Mouse (Mus musculus): ENCODE data around the gene Ugt1a1. TPM values are rescaled to one million over a fixed set of nuclear protein-coding genes. Genes with fewer than 3 reads are reported as not detected.

Gene Ugt1a1
- total and polyA plus RNA-seq, 2 experiments, result 574 to 719 TPM

DNA sequence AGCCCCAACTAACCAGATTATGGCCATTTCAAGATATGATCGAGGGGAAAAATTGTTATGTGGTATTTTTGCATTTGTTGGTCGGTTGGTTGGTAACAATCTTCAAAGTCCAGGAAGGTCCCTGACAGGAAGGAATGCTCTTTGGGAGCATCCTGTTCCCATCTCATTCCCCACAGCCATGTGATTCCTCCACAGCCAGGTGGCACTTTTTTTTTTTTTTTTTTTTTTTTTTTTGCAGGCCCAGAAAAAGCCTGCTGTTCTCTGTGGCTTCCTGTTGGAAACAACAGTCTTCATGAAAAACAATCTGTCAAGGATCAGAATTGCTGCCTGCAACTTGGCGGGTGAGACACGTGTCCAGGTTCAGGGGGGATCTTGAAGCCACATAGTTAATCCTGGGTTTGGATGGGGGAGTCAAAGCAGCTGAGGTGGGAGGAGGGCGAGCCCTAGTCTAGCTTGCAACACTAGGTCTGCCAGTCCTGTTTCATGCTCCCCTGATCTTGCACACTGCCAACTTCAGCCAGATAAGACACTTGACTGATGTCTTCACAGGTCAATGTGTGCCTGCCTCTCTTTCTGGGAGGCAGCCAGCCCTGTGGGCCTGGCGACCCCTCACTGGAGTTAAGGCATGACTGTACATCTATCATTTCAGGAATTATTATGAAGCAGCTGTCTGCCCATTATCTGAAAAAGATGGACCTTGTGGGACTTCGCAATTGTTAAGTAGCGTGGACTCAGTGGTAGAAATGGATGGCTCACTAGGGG is 47.3 kb downstream of the Ugt1a1 start:
- Histone ChIP-seq H3K4me1 (ENCODE audit: control insufficient read depth, insufficient read depth, low read length) (peaks cover 19% of the 10 kb centered on the region), H3K27me3 (ENCODE audit: control insufficient read depth, insufficient read depth, low read length) (no peaks in the 10 kb centered on the region), H3K36me3 (ENCODE audit: control insufficient read depth, insufficient read depth, low read length) (peaks cover 11% of the 10 kb centered on the region; the same call in 1 of the 2 replicates), H3K4me3 (ENCODE audit: insufficient read depth, low read depth, low read length) (no peak overlapping the region), H3K79me2 (ENCODE audit: control insufficient read depth, insufficient read depth, low read length) (no peaks in the 10 kb centered on the region), H3K9ac (ENCODE audit: low read depth, low read length) (no peak overlapping the region), H3K27ac (replicated peaks; ENCODE audit: insufficient read depth, low read depth, low read length) (peak overlapping the region; percentile 18)
- WGBS, result 68% methylated on average over 8 of the region's 8 CpGs
- DNase-seq (ENCODE audit: extremely low read depth, low read depth, low spot score), result peak; percentile 87
- no peak for TF ChIP-seq CTCF (IDR thresholded peaks at IDR 0.05; ENCODE audit: low read depth, low read length)
- TF ChIP-seq POLR2A (IDR thresholded peaks at IDR 0.05; ENCODE audit: extremely low read depth, insufficient read depth, low read length), result no peak

DNA sequence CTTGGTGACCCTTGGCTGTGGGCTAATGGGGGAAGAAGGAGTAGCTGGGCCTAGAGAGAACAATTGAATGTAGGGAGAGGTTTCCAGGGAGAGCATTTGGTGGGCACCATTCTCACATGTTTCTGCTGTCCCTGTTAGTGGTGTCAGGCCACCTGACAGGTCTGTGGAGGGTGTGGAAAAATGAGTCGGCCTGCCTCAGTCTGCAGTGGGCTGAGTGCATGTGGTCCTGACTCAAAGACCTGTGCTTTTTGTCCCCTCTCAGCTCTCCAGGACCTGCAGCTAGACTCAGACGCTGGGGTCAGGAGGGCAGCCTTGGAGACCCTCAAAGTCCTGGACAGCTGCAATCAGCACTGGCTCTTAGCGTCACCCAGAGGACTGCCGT is 47.9 kb downstream of the Ugt1a1 start:
- Histone ChIP-seq H3K36me3 (ENCODE audit: control insufficient read depth, insufficient read depth, low read length) (peaks cover 15% of the 10 kb centered on the region), H3K27ac (replicated peaks; ENCODE audit: insufficient read depth, low read depth, low read length) (peak overlapping the region; percentile 18), H3K4me3 (ENCODE audit: insufficient read depth, low read depth, low read length) (no peak overlapping the region), H3K79me2 (ENCODE audit: control insufficient read depth, insufficient read depth, low read length) (no peaks in the 10 kb centered on the region), H3K9ac (ENCODE audit: low read depth, low read length) (no peak overlapping the region), H3K27me3 (ENCODE audit: control insufficient read depth, insufficient read depth, low read length) (no peaks in the 10 kb centered on the region), H3K4me1 (ENCODE audit: control insufficient read depth, insufficient read depth, low read length) (peaks cover 19% of the 10 kb centered on the region)
- WGBS, result 64% methylated on average over 4 of the region's 4 CpGs
- no peak for TF ChIP-seq CTCF (IDR thresholded peaks at IDR 0.05; ENCODE audit: low read depth, low read length)
- no peak for TF ChIP-seq POLR2A (IDR thresholded peaks at IDR 0.05; ENCODE audit: extremely low read depth, insufficient read depth, low read length)
- no peak for DNase-seq (ENCODE audit: extremely low read depth, low read depth, low spot score)

DNA sequence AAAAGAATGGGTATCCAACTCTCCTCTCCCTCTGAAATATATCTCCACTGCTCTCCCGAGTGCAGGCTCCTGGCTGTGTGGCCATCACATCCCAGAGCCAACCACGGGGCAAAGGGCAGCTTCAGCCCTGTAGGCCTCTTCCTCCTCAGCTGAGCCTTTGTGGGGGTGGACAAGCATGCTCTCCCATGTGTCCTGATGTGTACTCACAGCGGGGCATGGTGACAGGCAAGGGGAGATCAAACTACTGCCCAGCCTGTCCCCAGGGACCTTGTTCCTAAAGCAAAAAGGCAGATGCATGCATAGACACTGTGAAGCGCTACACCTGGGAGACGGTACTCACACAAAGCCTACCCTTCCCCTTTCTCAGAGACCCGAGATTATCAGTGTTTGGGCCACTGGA is 48.4 kb downstream of the Ugt1a1 start:
- TF ChIP-seq POLR2A (IDR thresholded peaks at IDR 0.05; ENCODE audit: extremely low read depth, insufficient read depth, low read length) (no peak), CTCF (IDR thresholded peaks at IDR 0.05; ENCODE audit: low read depth, low read length) (no peak)
- H3K36me3 ChIP-seq (ENCODE audit: control insufficient read depth, insufficient read depth, low read length), result peaks cover 20% of the 10 kb centered on the region
- H3K4me3 ChIP-seq (ENCODE audit: insufficient read depth, low read depth, low read length), result no peak overlapping the region
- peak overlapping the region; percentile 18 for H3K27ac ChIP-seq (replicated peaks; ENCODE audit: insufficient read depth, low read depth, low read length)
- H3K9ac ChIP-seq (ENCODE audit: low read depth, low read length), result no peak overlapping the region
- DNase-seq (ENCODE audit: extremely low read depth, low read depth, low spot score), result peak; percentile 96
- no peaks in the 10 kb centered on the region for H3K79me2 ChIP-seq (ENCODE audit: control insufficient read depth, insufficient read depth, low read length)
- WGBS, result 34% methylated on average over 6 of the region's 6 CpGs
- H3K4me1 ChIP-seq (ENCODE audit: control insufficient read depth, insufficient read depth, low read length), result peaks cover 19% of the 10 kb centered on the region
- no peaks in the 10 kb centered on the region for H3K27me3 ChIP-seq (ENCODE audit: control insufficient read depth, insufficient read depth, low read length)

DNA sequence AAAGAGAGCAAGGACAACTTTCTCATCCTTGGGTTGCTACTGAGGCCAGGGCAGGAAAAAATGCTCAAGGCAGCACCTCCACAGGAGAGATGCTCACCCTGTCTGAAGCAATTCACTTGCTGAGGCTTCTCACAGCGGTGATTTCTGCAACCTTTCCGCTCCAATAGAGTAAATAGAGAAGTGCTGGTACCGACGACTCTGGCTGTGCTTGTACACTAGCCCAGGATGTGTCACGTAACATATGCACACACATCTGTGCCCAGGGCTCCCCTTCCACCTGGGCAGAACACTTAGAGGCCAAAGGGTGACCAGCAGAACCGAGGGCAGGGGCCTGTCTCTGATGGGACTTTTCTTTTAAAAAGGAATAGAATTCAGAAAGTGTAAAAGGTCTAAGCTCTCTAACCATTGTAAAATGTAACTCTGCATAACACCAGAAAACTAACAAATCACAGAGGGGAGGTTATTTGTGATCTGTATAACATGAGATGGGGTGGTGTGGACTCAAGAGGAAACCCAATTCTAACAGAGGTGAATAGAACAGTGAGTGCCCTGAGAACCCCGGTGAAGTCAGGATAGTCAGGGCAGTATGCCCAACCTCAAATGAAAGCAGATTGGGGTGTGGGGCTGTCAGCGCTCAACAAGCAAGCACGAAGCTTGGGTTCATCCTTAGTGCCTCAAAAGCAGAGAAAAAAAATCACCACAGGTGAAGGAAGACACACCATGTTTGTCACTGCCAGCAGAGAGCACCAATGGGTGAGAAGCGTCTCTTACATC is 49.0 kb downstream of the Ugt1a1 start:
- Histone ChIP-seq H3K27me3 (ENCODE audit: control insufficient read depth, insufficient read depth, low read length) (no peaks in the 10 kb centered on the region), H3K79me2 (ENCODE audit: control insufficient read depth, insufficient read depth, low read length) (no peaks in the 10 kb centered on the region), H3K4me3 (ENCODE audit: insufficient read depth, low read depth, low read length) (no peak overlapping the region), H3K9ac (ENCODE audit: low read depth, low read length) (no peak overlapping the region), H3K27ac (replicated peaks; ENCODE audit: insufficient read depth, low read depth, low read length) (peak overlapping the region; percentile 14), H3K4me1 (ENCODE audit: control insufficient read depth, insufficient read depth, low read length) (peaks cover 19% of the 10 kb centered on the region), H3K36me3 (ENCODE audit: control insufficient read depth, insufficient read depth, low read length) (peaks cover 26% of the 10 kb centered on the region)
- TF ChIP-seq CTCF (IDR thresholded peaks at IDR 0.05; ENCODE audit: low read depth, low read length) (no peak), POLR2A (IDR thresholded peaks at IDR 0.05; ENCODE audit: extremely low read depth, insufficient read depth, low read length) (no peak)
- 53% methylated on average over 10 of the region's 10 CpGs for WGBS
- peak; percentile 60 for DNase-seq (ENCODE audit: extremely low read depth, low read depth, low spot score)

DNA sequence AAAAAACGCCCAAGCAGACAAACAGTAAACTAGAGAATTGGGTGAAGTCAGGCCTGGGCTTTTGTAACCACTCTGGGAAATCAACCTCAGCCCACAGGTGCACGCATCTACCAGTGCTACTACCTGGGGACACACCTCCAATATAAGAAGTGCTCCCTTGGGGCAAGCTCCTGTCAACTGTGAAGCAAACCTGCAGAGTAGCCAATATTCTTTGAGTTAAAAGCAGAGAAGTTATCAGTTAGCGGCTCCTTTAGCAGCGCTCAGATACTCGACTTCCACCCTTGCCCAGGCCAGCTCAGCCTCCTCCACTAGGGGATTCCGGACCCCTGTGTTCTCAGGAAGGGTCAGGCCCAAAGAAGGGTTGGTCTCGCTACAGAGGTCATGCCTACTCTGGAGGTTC is 49.9 kb downstream of the Ugt1a1 start:
- DNase-seq (ENCODE audit: extremely low read depth, low read depth, low spot score), result no peak
- Histone ChIP-seq H3K9ac (ENCODE audit: low read depth, low read length) (no peak overlapping the region), H3K27me3 (ENCODE audit: control insufficient read depth, insufficient read depth, low read length) (no peaks in the 10 kb centered on the region), H3K4me3 (ENCODE audit: insufficient read depth, low read depth, low read length) (no peak overlapping the region), H3K4me1 (ENCODE audit: control insufficient read depth, insufficient read depth, low read length) (peaks cover 19% of the 10 kb centered on the region), H3K36me3 (ENCODE audit: control insufficient read depth, insufficient read depth, low read length) (peaks cover 36% of the 10 kb centered on the region), H3K79me2 (ENCODE audit: control insufficient read depth, insufficient read depth, low read length) (peaks cover 4% of the 10 kb centered on the region; the same call in 1 of the 2 replicates), H3K27ac (replicated peaks; ENCODE audit: insufficient read depth, low read depth, low read length) (no peak overlapping the region)
- 86% methylated on average over 7 of the region's 7 CpGs for WGBS
- no peak for TF ChIP-seq POLR2A (IDR thresholded peaks at IDR 0.05; ENCODE audit: extremely low read depth, insufficient read depth, low read length)
- TF ChIP-seq CTCF (IDR thresholded peaks at IDR 0.05; ENCODE audit: low read depth, low read length), result no peak

Measured in liver, adult 2 months (tissue).